Mouse (Mus musculus) embryonic facial prominence, embryonic 11.5 days (tissue): Measurements from ENCODE around the gene Setd2. TPM values are rescaled to one million over a fixed set of nuclear protein-coding genes. Genes with fewer than 3 reads are reported as not detected.

Experiments used
- ATAC-seq: fragments of 200-750 bp; cut with Nextera tagmentation; replicated peaks from 2 replicates; pipeline ENCODE4 v1.8.0; 2017; ENCODE audit warnings: low read depth; ENCODE audit not compliant: insufficient number of reproducible peaks, low FRiP score, low TSS enrichment
- DNase-seq: peaks from one replicate; pipeline ENCODE4 v3.0.0-alpha.2; 2015; ENCODE audit warnings: low spot score
- H3K27ac ChIP-seq: fragments of 300-500 bp; sonication (generic); replicated peaks from 2 replicates; pipeline ENCODE4 v1.5.1; 2014; ENCODE audit warnings: mild to moderate bottlenecking, low read depth, low read length, control low read depth
- H3K27me3 ChIP-seq: fragments of 300-500 bp; sonication (generic); 2 replicates; pipeline ENCODE4 v1.6.1; 2014; ENCODE audit warnings: mild to moderate bottlenecking, low read length, moderate library complexity, mixed read lengths; ENCODE audit not compliant: control insufficient read depth, insufficient read depth
- H3K36me3 ChIP-seq: fragments of 300-500 bp; sonication (generic); replicated peaks from 2 replicates; pipeline ENCODE4 v1.6.1; 2014; ENCODE audit warnings: low read depth, mild to moderate bottlenecking, low read length, moderate library complexity, mixed read lengths; ENCODE audit not compliant: control insufficient read depth, insufficient read depth
- H3K4me1 ChIP-seq: fragments of 300-500 bp; sonication (generic); 2 replicates; pipeline ENCODE4 v1.6.1; 2014; ENCODE audit warnings: low read length, mixed read lengths; ENCODE audit not compliant: control insufficient read depth, insufficient read depth
- H3K4me2 ChIP-seq: fragments of 300-500 bp; sonication (generic); 2 replicates; pipeline ENCODE4 v1.6.1; 2014; ENCODE audit warnings: low read depth, mild to moderate bottlenecking, control low read depth, low read length, moderate library complexity
- H3K4me3 ChIP-seq: fragments of 300-500 bp; sonication (generic); 2 replicates; pipeline ENCODE4 v1.5.1; 2014; ENCODE audit warnings: low read depth, low read length, control low read depth
- H3K9ac ChIP-seq: fragments of 300-500 bp; sonication (generic); replicated peaks from 2 replicates; pipeline ENCODE4 v1.6.1; 2014; ENCODE audit warnings: mild to moderate bottlenecking, control low read depth, low read length
- H3K9me3 ChIP-seq: fragments of 300-500 bp; sonication (generic); replicated peaks from 2 replicates; pipeline ENCODE4 v1.6.1; 2016; ENCODE audit warnings: mild to moderate bottlenecking, low read length, inconsistent platforms, mixed read lengths; ENCODE audit not compliant: control insufficient read depth
- WGBS: fragments of 180-500 bp; shearing (Covaris S2); extraction: QIAGEN DNeasy Blood & Tissue Kit; methylation state at CpG from one replicate; pipeline ENCODE4 v1.1.7; 2014; 5-methylcytosine and 5-hydroxymethylcytosine counted together
- polyA plus RNA-seq: library from polyadenylated mRNA; unstranded; fragments of >200 nt; fragmentation: Nextera tagmentation; extraction: Ambion mirVana; gene quantifications from 2 replicates; pipeline ENCODE4 v1.2.1, GENCODE M21; 2014

The Setd2 gene
- polyA plus RNA-seq, 1 experiment from 2014 or later = 51.1 TPM

DNA sequence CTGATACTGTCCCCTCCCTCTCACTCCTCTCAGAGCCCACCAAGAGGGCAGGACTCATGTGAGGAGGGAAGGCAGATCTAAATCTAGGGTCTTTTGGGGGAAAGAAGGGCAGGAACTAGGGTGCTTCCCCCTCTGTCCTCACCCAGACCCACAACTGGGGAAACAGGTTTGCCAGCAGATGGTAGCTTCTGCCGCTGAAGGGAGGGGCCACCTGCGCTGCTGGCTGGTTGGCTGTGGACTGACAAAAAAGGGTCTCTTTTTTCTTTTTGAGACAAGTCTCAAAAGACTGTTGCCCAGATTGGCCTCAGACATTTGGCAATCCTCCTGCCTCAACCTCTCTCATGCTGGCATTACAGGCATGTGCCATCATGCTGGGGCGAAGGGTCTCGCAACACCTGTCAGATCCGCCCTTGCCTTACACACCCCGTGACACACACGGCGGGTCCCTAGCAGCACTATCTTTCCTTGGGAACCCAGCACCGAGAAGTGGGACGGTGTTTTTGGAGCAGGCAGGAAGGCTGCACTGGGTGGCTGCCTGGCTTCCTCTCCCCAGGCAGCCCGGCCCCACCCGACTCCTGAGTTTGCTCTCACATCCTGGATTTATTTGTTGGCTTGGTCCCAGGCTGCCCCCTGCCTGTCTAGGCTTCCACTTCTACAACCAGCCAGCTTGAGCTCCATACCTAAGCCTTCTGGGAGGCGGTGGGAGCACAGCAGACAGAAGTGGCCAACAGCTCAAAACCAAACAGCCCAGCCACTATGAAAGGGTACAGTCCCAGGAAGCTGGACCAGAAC, 119.7 kb downstream of the Setd2 start:
- Histone ChIP-seq H3K9me3 (no peaks in the 10 kb centered on the region), H3K9ac (no peak overlapping the region), H3K4me3 (no peak overlapping the region), H3K4me2 (no peak overlapping the region), H3K27ac (no peak overlapping the region), H3K4me1 (peaks cover 2% of the 10 kb centered on the region; the same call in 1 of the 2 replicates), H3K36me3 (no peaks in the 10 kb centered on the region), H3K27me3 (peaks cover 16% of the 10 kb centered on the region)
- WGBS = 33% methylated on average over 13 of the region's 13 CpGs
- no peak for ATAC-seq
- DNase-seq = peak; percentile 33

DNA sequence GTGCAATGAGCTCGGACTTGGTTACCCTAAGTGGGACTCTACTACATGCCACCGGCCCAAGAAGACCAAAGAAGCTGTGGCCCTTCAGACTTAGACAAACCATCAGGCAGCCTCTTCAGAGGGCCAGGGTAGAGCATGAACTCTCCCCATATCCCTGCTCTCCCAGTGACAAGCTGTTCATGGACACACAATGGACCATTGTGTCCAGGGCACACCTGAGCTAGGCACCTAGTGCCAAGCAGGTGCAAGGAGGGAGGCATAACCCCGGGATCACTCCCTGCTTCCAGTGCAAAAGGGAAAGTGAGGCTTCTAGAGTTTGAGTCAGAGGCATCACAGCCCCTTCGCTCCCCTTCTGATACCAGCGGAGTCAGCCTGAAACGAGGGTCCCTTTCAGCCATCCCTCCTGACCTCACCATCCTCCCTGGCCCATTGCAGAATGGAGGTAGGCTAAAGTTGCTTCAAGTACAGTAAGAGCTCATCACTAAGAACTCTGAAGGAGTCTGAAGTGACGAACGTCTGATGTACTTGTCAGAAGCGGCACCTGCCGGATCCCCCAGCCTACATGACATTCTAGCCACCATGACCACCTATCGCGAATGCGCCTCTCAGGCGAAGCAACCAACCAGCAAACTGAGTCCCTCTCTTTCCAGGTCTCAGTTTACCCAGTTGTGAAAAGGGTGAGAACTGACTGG, 120.7 kb downstream of the Setd2 start:
- WGBS = 23% methylated on average over 14 of the region's 14 CpGs
- peaks cover 16% of the 10 kb centered on the region for H3K27me3 ChIP-seq
- DNase-seq (no peak), ATAC-seq (no peak)
- H3K4me3 ChIP-seq = peak overlapping the region; percentile 52
- peaks cover 2% of the 10 kb centered on the region; the same call in 1 of the 2 replicates for H3K4me1 ChIP-seq
- H3K9me3 ChIP-seq = no peaks in the 10 kb centered on the region
- H3K27ac ChIP-seq = no peak overlapping the region
- peak overlapping the region; percentile 97 for H3K4me2 ChIP-seq
- H3K36me3 ChIP-seq = no peaks in the 10 kb centered on the region
- no peak overlapping the region; the same call in 1 of the 2 replicates for H3K9ac ChIP-seq

DNA sequence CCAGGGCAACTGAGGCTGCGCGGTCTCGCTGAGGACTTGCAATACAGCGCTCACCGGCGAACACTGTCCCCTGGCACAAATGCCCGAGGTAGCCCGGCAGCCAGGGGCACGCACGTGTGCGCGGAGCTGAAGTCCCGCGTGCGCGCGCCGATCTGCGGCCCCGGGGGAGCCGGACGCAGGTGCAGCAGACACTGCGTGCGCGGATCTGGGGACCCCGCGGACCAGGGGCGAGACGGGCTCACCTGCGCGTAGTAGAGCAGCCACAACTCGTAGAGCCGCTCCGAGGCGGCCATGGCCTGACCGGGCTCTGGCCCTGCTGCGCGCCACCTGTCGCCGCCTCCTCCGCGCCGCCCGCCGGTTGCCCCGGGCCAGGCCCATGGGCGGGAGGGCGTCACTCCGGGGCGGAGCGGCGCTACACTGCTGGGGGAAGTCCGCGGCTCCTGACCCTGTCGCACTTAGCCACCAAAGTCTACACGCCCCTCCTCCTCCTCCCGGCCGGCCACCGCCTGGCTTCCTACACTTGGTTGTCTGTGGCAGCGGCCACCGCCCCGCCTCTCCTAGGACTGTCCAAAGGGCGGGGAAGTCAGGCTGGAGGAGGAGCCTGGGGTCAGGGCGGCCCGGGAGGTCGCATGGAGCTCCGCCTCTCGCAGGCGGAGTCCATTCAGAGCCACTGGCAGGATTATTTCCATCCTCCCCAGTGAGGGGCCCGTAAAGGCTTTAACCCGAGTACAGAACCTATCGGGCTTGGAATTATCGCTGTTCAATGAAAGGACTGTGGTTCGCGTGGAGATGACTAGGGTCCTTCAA, 121.5 kb downstream of the Setd2 start, which contains the start of gene Nbeal2:
Gene Nbeal2, minus strand, starts transcription at position 507 of the 807 bp plus-strand sequence.
- no peaks in the 10 kb centered on the region for H3K36me3 ChIP-seq
- under 1% methylated on average over 72 of the region's 75 CpGs for WGBS
- no peak within 1 kb of the TSS for H3K27ac ChIP-seq
- peak within 1 kb of the TSS; percentile 58 for H3K9ac ChIP-seq
- H3K4me1 ChIP-seq = peaks cover 2% of the 10 kb centered on the region; the same call in 1 of the 2 replicates
- DNase-seq (peak; percentile 84), ATAC-seq (peak; percentile 66)
- peak within 1 kb of the TSS; percentile 97 for H3K4me2 ChIP-seq
- H3K4me3 ChIP-seq = peak within 1 kb of the TSS; percentile 52
- H3K9me3 ChIP-seq = no peaks in the 10 kb centered on the region
- H3K27me3 ChIP-seq = peaks cover 16% of the 10 kb centered on the region

GRCm38 (mm10) chr9:110654726-110655650, 122.6 kb downstream of the Setd2 start:
- Histone ChIP-seq H3K4me1 (peaks cover 2% of the 10 kb centered on the region; the same call in 1 of the 2 replicates), H3K4me3 (no peak overlapping the region), H3K4me2 (peak overlapping the region; percentile 97), H3K9me3 (no peaks in the 10 kb centered on the region), H3K27me3 (peaks cover 16% of the 10 kb centered on the region), H3K9ac (no peak overlapping the region; the same call in 1 of the 2 replicates), H3K36me3 (no peaks in the 10 kb centered on the region), H3K27ac (no peak overlapping the region)
- 83% methylated on average over 19 of the region's 19 CpGs for WGBS
- DNase-seq = no peak
- ATAC-seq = no peak

DNA sequence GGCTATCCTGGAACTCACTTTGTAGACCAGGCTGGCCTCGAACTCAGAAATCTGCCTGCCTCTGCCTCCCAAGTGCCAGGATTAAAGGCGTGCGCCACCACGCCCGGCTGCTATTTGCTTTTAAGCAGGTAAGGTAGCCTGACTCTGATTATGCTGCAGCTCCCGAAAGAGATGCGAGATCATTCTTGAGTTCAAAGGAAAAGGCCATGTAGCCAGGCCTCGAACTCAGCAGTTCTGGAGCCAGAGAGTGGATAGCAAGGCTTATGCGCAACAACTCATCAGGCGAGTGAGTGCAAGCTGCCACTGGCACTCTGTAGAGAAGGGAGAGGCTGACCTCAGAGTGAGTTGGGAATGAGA, 123.2 kb downstream of the Setd2 start:
- Histone ChIP-seq H3K9ac (0 out of 2 replicates have a peak overlapping the region, but pooled peaks have one; percentile 32), H3K9me3 (no peaks in the 10 kb centered on the region), H3K4me1 (peaks cover 2% of the 10 kb centered on the region; the same call in 1 of the 2 replicates), H3K36me3 (no peaks in the 10 kb centered on the region), H3K4me2 (peak overlapping the region; percentile 58), H3K4me3 (peak overlapping the region; percentile 54), H3K27me3 (peaks cover 16% of the 10 kb centered on the region), H3K27ac (no peak overlapping the region)
- DNase-seq = no peak
- WGBS = 84% methylated on average over 10 of the region's 10 CpGs
- ATAC-seq = no peak

GRCm38 (mm10) chr9:110656249-110657221, 124.1 kb downstream of the Setd2 start, which contains the start of gene Ccdc12:
Gene Ccdc12 (plus strand): TSS chr9:110656503.
- DNase-seq (peak; percentile 97), ATAC-seq (peak; percentile 96)
- no peaks in the 10 kb centered on the region for H3K36me3 ChIP-seq
- H3K4me2 ChIP-seq = peak within 1 kb of the TSS; percentile 58
- peaks cover 2% of the 10 kb centered on the region; the same call in 1 of the 2 replicates for H3K4me1 ChIP-seq
- H3K27ac ChIP-seq = peak within 1 kb of the TSS; percentile 52
- H3K4me3 ChIP-seq = peak within 1 kb of the TSS; percentile 54
- WGBS = under 1% methylated on average over 52 of the region's 52 CpGs
- H3K27me3 ChIP-seq = peaks cover 16% of the 10 kb centered on the region
- peak within 1 kb of the TSS; percentile 71 for H3K9ac ChIP-seq
- no peaks in the 10 kb centered on the region for H3K9me3 ChIP-seq
